Mouse (Mus musculus): ENCODE data around the gene Zbtb49.

Gene Zbtb49

DNA sequence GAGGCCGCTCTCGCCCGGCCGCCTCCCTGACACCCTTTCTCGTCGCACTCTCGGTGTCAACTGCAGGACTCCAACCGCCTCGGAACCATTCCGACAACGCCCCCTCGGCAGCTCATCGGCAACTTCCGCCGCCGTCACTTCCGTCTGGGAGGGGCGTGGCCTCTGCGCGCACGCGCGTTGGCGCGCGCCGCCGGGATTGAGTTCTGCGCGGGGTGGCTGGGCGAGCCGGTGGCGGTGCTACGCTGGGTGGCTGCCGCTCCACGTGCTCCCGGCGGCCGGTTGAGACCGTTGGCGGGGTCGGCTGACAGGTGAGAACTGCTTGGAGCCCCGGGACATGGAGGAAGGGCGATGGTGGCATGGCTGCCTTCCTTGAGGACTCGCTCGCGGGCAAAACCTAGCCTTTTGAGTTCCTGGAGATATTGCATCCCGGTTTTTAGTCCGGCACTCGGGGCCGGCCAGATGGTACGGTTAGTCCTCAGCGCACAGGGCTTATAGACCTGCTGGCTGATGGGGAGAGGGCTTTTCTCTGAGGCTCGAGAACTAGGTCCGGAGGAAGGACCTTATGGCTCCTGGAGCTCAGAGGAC, at the start of gene Zbtb49, which contains the start of gene Lyar:
Gene Zbtb49 (minus strand): TSS at position 130 of the 585 bp plus-strand sequence.
Gene Lyar (plus strand): TSS at position 143 of the 585 bp plus-strand sequence.
- ATAC-seq (ENCODE audit: insufficient number of reproducible peaks, low FRiP score, low TSS enrichment) = peak; percentile 80

DNA sequence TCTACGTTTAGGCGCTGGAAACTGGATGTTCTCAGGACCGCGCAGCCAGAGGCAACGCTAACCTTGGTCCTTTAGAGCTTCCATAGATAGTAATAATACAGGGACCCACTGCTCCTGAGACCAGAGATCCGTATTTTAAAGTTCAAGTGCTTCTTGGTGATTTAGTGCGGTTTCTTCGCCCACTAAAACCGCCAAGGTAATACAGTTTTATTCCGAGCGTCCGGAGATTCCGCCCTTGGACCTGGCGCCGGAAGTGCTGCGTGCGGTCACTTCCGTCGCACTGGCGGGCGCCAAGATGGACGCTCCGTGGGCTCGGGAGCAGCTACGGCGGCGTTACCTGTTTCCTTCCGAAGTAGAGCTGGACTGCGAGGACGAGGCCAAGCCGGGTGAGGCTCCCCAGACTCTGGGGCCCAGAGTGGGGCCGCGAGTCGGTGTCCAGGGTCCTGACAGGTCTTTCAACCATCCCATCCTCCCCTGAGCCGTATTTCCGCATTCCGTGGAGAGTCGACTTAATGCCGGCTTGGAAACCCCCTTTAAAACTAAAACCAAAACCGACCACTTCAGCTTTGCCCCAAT, 39.9 kb upstream of the Zbtb49 start, which contains the start of gene Tmem128:
Gene Tmem128 (plus strand): TSS at position 79 of the 576 bp plus-strand sequence.
- peak; percentile 87 for ATAC-seq (ENCODE audit: insufficient number of reproducible peaks, low FRiP score, low TSS enrichment)

DNA sequence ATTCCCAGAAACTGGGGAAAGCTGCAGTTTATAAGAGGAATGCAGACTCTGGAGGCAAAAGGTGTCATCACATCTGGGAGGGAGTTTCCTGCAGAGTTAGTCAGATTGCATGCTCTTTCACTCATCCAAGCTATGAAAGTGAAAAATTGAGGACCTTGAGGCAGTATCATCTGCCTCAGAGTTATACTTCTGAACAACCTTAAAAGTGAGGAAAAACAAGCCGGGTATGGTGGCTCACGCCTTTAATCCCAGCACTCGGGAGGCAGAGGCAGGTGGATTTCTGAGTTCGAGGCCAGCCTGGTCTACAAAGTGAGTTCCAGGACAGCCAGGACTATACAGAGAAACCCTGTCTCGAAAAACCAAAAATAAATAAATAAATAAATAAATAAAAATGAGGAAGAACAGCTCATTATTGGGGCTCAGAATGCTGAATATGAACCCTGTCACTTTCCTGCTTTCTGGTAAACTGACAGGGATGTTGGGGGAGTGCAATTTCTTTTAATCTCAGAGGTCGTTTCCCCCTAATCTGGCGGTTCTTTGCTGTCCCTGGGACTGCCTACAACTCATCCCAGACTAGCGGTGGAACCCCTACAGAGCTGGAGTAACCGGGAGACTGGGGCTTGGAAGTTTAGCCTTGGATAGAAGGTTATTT, 39.3 kb upstream of the Zbtb49 start:
- ATAC-seq (ENCODE audit: insufficient number of reproducible peaks, low FRiP score, low TSS enrichment) = no peak

DNA sequence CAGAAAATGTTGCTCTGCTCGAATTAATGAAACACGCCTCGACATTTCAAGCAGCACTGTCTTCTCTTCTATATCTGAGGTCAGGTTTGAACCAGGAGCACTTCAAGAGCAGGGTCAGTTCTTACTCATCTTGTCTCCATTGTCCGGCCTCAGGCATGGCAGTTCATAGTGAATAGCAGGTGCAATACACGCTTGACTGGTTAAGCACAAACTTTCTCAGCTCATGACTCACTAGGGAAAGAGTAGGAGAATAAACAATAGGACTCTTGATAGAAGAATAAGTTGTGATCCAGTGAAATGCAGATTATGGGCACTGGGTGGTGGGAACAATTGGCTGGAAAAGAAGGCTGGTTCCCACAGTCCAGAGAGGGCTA, 38.5 kb upstream of the Zbtb49 start:
- no peak for ATAC-seq (ENCODE audit: insufficient number of reproducible peaks, low FRiP score, low TSS enrichment)

DNA sequence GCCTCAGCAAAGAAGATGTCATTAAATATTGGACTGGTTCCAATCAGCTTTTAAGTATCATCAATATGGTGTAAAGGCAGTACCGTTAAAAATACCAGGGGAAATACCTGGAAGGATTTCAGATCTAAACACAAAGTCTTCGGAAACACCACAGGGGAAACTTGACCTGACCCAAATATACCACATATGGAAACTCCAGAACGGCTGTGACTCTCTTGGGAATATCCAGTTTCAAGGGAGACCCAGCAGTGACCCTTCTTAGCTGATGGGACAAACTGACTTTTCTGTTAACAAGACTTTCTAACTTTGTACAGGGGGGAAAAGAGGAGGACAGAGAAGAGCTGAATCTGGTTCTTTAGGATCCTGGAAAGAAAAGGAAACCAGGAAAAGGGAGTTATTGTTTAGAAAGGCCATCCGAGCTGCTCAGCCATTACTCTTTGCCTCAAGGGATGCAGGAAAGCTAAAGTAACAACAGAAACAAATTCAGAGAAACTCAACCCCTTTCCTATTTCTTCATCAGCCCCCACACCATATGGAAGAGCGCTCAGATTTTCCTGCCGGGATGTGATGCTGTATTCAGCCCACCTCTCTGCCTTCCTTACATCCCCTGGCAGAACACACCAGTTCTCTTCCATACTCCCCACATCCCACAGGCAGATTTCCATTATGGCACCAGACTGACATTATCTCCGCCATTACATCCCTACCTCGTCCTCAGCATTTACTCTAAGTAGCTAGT, 37.9 kb upstream of the Zbtb49 start:
- ATAC-seq (ENCODE audit: insufficient number of reproducible peaks, low FRiP score, low TSS enrichment) = no peak

DNA sequence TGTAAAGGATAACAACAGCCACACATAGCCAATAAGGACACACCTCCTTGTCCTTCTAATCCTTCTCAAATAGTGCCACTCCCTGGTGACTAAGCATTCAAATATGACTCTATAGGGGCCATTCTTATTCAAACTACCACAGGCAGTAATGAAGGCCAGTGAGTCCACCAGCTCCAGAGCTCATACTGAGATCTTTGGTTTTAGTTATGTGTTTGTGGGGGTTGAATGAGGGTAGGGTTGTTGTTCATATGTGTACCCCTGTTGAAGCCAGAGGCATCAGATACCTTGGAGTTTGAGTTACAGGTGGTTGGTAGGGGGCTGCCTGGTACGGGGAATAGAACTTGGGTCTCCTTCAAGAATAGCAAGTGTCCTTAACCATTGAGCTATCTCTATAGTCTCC, 36.3 kb upstream of the Zbtb49 start:
- ATAC-seq (ENCODE audit: insufficient number of reproducible peaks, low FRiP score, low TSS enrichment) = no peak

DNA sequence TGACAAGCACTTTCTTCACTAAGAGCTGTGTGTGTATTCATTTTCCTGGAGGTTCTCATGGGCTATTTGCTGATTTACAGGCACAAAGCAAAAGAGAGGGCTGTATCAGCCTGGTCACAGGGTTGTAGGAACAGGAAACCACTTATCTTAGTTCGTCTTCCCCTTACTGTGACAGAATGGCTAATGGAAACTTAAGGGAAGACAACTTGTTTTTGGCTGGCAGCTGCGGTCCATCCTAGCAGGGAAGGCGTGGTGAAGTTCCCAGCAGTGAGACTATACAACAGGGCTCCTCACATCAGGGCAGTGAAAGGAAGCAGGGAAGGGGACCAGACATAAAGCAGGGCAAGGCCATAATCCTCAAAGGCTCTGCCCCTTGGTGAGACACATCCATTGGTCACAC, 35.4 kb upstream of the Zbtb49 start:
- no peak for ATAC-seq (ENCODE audit: insufficient number of reproducible peaks, low FRiP score, low TSS enrichment)

DNA sequence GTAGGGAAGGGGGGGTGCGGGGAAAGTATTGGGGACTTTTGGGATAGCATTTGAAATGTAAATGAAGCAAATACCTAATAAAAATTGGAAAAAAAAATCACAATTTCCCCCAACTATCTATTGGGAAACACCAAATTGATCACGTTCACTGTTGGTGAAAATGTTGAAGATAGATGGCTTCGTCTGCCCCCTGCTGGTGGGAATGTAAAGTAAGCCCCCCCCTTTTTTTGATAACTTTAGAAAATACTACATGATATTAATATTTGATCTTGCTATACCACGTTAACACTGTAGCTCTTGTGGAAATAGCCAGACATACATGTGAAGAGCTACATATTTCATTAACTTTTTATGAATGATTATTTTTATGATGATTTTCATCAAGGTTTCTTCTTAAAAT, 34.9 kb upstream of the Zbtb49 start:
- ATAC-seq (ENCODE audit: insufficient number of reproducible peaks, low FRiP score, low TSS enrichment) = no peak

DNA sequence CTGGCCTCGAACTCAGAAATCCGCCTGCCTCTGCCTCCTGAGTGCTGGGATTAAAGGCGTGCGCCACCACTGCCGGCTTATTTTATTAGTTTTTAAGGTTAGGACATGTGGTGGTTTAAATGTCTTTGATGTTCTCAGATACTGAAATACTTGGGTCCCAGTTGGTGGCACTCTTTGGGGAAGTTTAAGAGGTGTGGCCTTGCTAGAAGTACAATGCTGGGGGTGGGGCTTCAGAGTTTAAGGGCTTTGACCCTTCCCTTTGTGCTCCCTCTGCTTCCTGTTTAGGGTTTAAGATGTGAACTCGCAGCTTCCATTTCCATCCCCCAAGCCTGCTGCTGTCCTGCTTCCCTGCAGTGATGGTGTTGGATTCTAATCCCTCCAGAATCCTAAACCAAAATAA, 21.7 kb upstream of the Zbtb49 start:
- no peak for ATAC-seq (ENCODE audit: insufficient number of reproducible peaks, low FRiP score, low TSS enrichment)

DNA sequence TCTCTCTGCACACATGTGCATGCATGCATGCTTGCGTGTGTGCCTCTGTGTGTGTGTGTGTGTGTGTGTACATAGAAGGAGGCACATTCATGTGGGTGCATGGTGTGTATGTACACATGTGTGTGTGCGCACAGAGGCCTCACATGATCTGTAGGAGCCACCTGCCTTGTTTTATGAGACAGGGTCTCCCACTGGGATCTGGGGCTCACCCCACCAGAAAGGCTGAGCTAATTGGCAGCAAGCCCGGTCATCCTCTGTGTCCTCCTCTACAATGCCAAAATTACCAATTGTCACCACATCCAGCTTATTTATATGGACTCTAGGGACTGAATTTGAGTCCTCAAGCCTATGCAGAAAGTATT, 21.2 kb upstream of the Zbtb49 start:
- no peak for ATAC-seq (ENCODE audit: insufficient number of reproducible peaks, low FRiP score, low TSS enrichment)

DNA sequence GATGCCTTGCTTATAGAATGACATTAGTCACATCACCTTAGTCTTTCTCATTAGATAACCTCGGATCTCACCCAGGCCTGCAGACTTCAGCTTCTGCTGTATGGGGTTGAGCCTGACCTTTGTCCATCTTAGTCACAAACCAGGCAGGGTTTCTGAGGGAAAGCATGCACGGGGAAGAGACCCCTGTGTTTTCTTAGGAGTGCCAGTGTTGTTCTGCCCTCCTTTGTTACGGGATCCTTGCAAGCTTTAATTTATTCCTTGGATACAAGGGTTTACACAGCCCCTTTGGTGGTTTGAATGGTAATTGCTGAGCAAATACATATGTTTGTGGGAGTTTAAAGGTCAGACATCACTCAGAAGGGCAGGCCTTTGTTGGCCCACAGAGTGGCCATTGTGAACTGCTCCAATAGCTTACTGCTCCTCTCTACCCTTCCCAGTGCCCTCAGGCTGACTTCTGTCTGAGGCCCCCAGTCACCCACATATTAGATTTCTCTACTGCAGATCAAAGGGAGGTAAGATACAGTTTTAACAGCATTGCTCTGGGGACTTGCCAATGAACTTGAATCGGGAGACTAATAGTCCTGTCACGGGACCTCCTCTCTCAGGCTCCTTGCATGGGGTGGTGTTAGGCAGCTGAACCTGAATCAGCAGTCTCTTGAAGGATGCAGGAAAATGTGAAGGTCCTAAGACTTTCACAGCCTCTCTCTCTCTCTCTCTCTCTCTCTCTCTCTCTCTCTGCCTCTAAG, 20.6 kb upstream of the Zbtb49 start:
- no peak for ATAC-seq (ENCODE audit: insufficient number of reproducible peaks, low FRiP score, low TSS enrichment)

DNA sequence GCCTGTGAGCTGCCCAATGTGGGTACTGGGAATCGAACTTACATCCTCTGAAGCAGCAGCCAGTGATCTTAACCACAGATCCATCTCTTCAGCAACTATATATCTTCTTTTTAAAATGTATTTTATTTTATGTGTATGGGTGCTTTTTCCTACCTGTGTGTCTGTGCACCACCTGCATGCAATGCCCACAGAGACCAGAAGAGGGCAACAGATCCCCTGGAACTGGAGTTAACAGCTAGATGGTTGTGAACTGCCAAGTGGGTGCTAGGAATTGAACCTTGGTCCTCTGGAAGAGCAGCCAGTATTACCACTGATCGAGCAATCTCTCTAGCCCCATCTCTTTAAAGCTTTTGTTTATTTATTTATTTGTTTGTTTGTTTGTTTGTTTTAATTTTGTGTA, 16.4 kb upstream of the Zbtb49 start:
- no peak for ATAC-seq (ENCODE audit: insufficient number of reproducible peaks, low FRiP score, low TSS enrichment)

DNA sequence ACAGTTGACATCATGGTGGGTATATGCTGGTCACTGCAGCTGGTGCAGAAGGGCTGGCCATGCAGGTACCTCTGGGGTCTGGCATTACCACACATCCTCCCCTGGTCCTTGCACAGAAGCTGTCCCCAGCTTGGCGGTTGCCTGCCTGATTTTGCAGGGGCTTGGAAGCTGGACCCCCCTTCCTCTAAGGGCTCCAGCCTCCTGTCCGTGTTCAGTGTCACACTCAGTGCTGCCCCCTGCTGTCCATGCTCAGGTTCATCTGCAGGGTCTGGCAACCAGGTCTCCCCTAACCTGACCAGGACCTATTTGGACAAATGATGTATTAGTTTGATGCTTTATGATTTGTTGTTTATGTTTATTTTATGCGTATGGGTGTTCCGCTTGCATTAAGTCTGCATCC, 15.2 kb upstream of the Zbtb49 start:
- no peak for ATAC-seq (ENCODE audit: insufficient number of reproducible peaks, low FRiP score, low TSS enrichment)

DNA sequence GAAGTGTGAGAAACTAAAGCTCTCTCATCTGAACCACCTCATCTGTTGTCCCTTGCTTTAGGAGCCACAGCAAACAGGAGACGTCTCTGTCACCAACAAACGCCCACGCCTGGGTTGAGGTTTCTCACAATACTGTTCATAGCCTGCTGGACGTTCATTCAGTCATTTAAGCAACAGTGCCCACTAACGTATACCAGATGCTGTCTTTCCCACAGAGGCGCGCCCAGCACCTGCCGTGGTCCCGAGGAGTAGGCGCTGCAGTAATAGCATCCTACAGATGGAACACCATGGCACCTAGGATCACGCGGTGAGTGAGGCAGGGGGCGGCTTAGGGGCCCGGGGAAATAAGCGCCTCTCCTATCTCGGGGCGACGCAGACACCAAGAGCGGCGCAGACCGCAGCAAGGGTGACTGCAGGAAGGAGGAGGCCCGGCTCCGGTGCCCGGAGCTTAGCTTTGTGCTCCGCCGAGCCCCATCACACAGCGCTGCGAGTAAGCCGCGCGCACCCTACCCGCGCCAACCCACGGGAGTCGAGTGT, 418 bp downstream of the Zbtb49 start:
- peak; percentile 4; the same call in 1 of the 2 replicates for ATAC-seq (ENCODE audit: insufficient number of reproducible peaks, low FRiP score, low TSS enrichment)

DNA sequence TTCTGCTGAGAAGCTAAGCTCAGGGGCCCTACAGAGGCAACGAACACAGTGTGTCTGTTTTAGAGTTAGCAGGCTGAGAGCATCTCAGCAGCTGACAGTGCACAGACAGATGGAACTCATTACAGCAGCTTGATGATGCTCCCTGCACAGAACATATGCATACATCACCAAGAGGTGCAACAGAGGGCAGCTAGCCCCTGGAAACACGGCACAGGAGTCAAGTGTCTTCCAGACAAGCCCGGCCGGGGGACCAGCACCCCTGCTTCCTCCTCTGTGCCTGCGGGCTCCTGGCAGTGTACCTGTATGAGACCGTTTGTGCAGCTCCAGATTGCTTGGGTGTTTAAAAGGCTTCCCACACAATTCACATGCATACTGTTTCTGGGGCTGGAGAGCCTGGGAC, 7.2 kb downstream of the Zbtb49 start:
- ATAC-seq (ENCODE audit: insufficient number of reproducible peaks, low FRiP score, low TSS enrichment) = no peak

DNA sequence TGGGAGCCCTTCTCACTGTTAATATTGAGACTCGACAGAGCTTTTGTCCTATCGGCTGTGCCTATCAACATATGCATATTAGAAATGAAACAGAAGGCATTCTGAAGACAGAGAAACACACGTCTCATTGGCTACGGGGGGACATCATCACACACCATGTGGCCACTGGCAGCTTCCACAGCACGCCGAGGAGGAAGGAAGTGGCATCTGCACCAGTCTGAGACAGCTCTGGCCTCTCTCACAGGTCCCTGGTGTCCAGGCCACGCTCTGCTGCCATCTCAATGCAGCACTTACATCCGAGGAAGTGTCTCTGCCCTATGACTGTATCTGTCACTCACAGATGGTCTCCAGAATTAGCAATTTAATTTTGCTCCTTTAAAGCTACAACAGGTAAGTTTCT, 8.6 kb downstream of the Zbtb49 start:
- ATAC-seq (ENCODE audit: insufficient number of reproducible peaks, low FRiP score, low TSS enrichment) = no peak

DNA sequence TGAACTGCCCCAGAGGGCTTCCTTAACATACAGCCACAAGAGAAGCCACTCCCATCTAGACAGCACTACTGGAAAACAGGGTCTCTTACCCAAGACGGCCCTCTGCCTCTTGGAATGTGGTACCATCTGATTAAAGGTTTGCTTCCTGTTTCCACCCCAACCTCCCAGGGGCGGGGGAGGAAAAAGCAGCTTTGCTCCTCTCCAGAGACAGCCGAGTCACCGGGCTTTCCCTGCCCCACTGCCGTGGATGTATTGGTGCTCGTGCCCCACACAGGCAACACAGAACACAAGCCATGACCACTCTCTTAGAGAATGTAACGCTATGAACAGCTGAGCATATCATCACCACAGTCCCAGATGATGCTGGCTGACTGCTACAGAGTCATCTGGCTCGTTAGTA, 11.3 kb downstream of the Zbtb49 start:
- no peak for ATAC-seq (ENCODE audit: insufficient number of reproducible peaks, low FRiP score, low TSS enrichment)

DNA sequence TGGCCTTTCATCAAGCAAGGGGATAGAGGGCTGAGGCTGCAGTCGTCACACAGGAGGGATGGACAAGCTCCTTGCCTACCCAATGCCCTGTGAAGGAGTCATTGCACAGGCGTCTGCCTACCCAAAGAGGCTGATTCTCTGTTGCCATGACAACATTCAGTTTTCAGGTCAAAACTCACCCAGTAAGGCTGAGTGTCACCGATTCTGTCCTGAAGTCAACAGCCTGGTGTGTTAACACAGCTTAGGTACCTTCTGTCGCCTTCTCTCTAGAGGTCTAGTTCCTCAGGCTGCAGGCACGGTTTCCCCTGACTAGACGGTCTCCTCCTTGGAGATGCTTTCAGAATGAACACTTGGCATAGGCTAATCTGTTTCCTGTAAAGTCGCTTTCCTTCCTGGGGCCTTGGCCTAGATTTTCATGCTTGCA, 14.9 kb downstream of the Zbtb49 start:
- ATAC-seq (ENCODE audit: insufficient number of reproducible peaks, low FRiP score, low TSS enrichment) = peak; percentile 60

DNA sequence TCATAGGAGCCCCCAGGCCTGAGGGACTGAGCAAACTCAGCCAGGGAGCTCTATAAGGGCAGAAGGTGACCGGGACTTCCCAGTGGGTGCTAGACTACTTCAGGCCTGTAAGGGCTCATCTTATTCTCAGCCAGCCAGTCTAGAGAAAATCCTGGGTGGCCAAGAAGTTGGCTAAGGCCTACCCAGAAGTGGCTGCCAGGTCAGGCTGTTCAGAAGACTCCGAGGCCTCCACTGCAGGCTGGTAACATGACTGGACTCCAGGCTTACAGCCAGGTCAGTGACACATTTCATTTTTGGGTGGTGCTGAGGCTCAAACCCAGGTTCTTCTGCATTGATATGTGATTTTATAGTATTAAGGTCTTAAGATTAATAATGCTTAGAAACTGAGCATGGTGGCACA, 20.6 kb downstream of the Zbtb49 start:
- ATAC-seq (ENCODE audit: insufficient number of reproducible peaks, low FRiP score, low TSS enrichment) = no peak

DNA sequence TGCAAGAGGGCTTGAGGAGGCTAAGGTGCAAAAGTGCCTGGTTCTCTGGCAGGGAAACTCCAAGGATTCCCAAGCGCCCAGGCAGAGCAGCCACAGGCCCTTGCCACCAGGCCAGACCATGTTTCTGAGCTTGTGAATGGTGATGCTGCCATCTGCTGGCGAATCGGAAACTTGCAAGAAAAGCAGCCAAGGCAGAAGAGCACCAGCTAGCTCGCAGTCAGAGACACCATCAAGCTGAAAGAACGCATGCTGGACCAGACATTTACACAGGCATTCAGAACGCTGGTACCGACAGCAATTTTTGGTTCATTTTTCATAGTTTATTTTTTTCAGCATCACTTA, 22.8 kb downstream of the Zbtb49 start:
- ATAC-seq (ENCODE audit: insufficient number of reproducible peaks, low FRiP score, low TSS enrichment) = peak; percentile 77
